Mouse (Mus musculus) left cerebral cortex, postnatal 14 days (tissue): ENCODE results near the gene Rbm17. TPM values are rescaled to one million over a fixed set of nuclear protein-coding genes. Genes with fewer than 3 reads are reported as not detected.
"Not testable (repeated sequence)": the region's sequence is repeated elsewhere in the genome, so short reads cannot be mapped to it uniquely, and the experiment has no call there.

Source experiments
- DNase-seq, 2 experiments: peaks; one replicate each; pipeline ENCODE4 v3.0.0; 2021 to 2022; ENCODE audit warnings: low spot score in 2 of 2, mixed read lengths in 1 of 2
- intact Hi-C: fragments of 180-260 bp; cut with DNase I; formaldehyde crosslinking; loops from one replicate; pipeline ENCODE4 v1.15.1; 2025
- long read RNA-seq, 2 experiments: library from polyadenylated mRNA; stranded (forward); transcript quantifications; one replicate each; pipeline ENCODE4 v2.0.0; 2021
- total RNA-seq, 2 experiments: library from RNA; stranded (reverse); gene quantifications; 2 replicates each; pipeline ENCODE4 v1.2.3; 2021

Rbm17 gene
- total RNA-seq: 10 to 100 TPM; 81.9 to 87.6 TPM
- long read RNA-seq, experiment 1, transcript Rbm17-201 (12 exons, 1,599 nt): major isoform, 63 of 71 reads
- long read RNA-seq, experiment 1, partial matches to known transcripts: 2 of 71 reads
- long read RNA-seq, experiment 1, other reads (novel, unspliced or antisense): 6 of 71 reads
- long read RNA-seq, experiment 2, transcript Rbm17-201 (12 exons, 1,599 nt): major isoform, 48 of 55 reads
- long read RNA-seq, experiment 2, partial matches to known transcripts: 3 of 55 reads
- long read RNA-seq, experiment 2, other reads (novel, unspliced or antisense): 4 of 55 reads

GRCm38 (mm10) chr2:11604053-11604452, at the start of gene Rbm17:
Rbm17 (minus strand) TSS chr2:11604153.
- intact Hi-C loops: loop anchor here (10.0 kb wide), 1 partner anchor 161 kb away; no protein-coding TSS in a partner anchor
- DNase-seq: no peak

DNA sequence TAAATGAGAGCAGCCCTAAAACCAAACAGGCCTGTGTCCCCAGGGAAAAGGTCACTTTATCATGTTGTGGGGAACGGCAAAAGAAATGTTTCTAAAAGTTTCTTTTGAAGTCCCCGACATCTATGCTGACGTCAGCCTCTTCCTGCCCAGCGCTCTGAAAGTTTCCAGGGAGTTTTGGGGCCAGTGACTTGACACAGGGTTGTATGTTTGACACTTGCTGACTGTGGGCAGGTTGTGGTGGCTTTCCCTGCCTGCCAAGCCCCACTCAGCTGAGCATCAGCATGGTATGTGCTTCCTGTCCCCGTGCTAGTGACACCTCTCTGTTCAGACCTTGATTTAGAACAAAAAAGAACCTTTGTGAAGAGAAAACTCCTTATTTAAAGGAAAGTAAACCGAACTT, 49.4 kb upstream of the Rbm17 start:
- DNase-seq: no peak

DNA sequence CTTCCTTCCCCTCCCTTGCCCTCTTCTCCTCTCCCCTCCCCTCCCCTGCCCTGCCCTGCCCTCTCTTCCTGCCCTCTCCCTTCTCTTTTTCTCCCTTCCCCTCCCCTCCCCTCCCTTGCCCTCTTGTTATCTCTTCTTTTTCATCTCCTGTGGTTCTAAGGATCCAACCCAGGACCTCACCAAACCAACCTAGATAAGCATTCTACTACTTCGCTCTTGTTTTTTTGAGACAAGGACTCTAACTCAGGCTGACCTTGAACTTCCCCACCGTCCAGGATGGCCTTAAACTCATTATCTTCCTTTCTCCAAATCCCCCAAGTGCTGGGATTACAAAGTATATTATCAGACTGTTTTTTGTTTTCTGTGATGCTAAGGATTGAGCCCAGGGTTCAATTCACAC, 48.8 kb upstream of the Rbm17 start:
- intact Hi-C loops: no loop called here
- DNase-seq: no peak

More for the DNA sequence above, 49.4 kb upstream of the Rbm17 start:
- intact Hi-C loops: no loop called here

DNA sequence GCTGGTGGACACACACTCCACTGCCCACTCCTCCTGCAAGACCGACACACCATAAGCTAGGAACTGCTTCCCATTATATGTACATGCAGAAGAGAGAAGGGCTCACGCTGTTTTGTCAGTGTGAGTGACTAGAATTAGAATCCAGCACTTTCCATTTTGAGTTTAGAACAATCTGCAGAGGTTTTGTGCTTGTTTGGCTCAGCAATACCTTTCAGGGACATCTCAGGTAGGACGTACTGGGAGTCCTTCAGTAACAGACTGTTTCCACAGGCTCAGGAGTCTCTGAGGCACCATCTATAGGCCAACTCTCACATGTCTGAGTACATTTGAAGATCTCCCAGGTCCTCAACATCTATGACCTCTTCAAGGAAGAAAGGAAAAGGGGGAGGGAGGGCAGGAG, 48.2 kb upstream of the Rbm17 start:
- no peak for DNase-seq
- intact Hi-C loops: no loop called here

GRCm38 (mm10) chr2:11651476-11651875, 47.5 kb upstream of the Rbm17 start:
- no peak for DNase-seq
- intact Hi-C loops: no loop called here

DNA sequence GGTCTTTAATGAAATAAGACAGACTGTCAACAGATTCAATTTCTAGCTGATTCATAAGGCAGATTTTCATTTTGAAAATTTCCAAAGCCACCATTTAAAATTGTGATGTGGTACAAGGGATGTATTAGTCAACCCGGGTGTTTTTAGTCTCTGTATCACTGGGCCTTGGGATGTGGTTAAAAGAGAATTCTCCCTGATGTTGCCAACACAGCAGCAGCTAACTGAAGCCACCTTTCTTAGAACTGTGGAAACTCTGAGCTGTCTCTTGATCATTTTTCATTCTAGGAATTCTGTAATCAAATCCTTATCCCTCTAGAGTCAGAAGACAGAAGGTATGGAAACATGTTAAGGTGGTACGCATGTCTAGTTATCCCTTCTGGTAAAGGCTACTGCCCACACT, 41.3 kb upstream of the Rbm17 start:
- no peak for DNase-seq
- intact Hi-C loops: no loop called here

- intact Hi-C loops: no loop called here
- DNase-seq: no peak
Observed at GRCm38 (mm10) chr2:11644057-11644456, 40.1 kb upstream of the Rbm17 start.

- intact Hi-C loops: no loop called here
- DNase-seq: no peak
Observed at GRCm38 (mm10) chr2:11642451-11642941, 38.5 kb upstream of the Rbm17 start, which contains the start of gene Il2ra. Il2ra (plus strand) TSS chr2:11642807.

GRCm38 (mm10) chr2:11637115-11637514, 33.2 kb upstream of the Rbm17 start:
- intact Hi-C loops: no loop called here
- no peak for DNase-seq

DNA sequence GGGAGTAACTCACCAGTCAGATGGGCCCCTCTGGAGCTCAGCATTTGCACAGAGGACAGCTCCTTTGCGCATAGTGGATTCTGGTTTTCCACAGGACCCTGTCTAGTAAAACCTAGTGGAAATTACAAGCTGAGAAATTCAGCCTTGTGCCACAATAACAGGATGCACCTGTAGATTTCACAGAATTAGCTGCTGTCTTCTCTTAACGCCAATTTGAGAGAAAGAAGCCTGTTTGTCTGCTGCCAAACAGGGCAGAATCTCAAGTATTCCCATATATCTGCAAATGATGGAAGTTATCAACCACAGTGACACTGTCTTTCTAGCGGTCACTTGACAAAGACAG, 32.2 kb upstream of the Rbm17 start:
- intact Hi-C loops: no loop called here
- DNase-seq: no peak

GRCm38 (mm10) chr2:11635471-11636137, 31.7 kb upstream of the Rbm17 start:
- DNase-seq: no peak
- intact Hi-C loops: no loop called here

- DNase-seq: no peak
- intact Hi-C loops: no loop called here
Observed at GRCm38 (mm10) chr2:11635035-11635434, 31.1 kb upstream of the Rbm17 start.

DNA sequence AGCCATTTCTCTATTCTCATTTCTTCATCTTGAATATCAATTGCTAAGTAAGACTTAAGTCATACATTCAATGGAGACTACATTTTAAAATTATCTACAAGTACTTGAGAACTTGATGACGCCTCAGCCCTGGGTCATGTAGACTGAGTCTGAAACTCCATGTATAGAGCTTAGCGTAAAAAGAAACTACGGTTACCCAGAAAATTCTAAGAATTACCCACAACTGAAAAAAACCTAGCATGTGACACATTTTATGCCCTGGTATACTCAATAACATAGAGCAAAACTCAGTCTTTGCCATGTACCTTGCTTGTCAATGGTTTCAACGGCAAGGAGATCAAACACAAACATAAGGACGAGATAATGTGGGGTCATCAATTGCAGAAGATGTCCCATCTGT, 21.9 kb upstream of the Rbm17 start, which contains the start of gene Gm17490:
Gm17490 (minus strand) TSS at position 375 of the 400 bp plus-strand sequence.
- intact Hi-C loops: no loop called here
- DNase-seq: no peak

DNA sequence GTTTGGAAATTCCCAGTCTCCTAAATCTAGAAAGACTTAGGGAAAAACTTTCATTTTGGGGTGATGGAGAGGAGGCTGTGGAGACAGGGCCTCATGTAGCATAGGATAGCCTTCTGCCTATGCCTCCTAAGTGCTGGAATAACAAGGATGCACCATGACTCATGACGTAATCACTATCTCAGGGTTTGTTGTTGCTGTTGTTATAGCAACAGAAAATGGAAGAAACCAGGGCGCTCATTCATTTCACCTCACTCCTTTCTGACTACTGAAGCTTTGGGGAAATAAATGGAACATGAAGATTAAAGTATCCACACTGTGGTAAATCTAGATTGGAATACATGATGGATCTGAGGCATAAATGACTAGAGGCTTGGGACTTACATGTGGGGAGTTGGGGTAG, 19.8 kb upstream of the Rbm17 start:
- no peak for DNase-seq
- intact Hi-C loops: no loop called here

DNA sequence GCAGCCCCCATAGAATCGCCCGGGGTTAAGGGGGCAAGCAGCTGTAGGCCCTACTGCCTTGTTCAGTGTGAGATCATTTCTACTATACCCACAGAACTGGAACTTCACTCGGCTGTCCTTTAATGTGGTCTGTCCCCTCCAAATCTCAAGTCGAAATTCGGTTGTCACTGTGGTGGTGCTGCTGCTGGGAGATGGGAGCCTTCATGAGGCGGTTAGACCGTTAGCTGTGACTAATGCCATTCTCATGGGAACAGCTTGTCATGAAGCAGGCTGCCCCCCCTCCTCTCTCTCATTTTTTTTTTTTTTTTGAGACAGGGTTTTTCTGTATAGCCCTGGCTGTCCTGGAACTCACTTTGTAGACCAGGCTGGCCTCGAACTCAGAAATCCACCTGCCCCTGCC, 19.2 kb upstream of the Rbm17 start:
- no peak for DNase-seq
- intact Hi-C loops: no loop called here

GRCm38 (mm10) chr2:11619598-11619997, 15.6 kb upstream of the Rbm17 start:
- intact Hi-C loops: no loop called here
- no peak for DNase-seq

- intact Hi-C loops: no loop called here
- no peak for DNase-seq
Observed at GRCm38 (mm10) chr2:11616846-11617245, 12.9 kb upstream of the Rbm17 start.

DNA sequence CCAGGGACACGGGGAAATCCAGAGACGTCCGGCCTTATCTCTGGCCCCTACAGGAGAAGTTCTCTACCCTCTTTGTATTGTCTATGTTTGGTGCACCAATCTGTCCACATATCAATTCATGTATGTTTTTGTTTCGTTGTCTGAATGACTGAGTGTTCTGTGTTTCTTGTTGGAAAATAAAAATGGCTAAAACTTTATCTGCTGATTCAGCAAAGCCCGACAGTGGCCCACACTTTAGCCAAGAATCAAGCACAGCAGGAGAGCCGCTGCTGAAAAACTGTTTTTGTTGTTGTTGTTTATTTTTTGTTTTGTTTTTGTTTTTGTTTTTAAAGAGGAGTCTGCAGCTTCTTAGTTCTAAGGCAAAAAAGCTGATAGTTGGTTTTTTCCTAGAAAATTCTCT, 9.0 kb upstream of the Rbm17 start:
- intact Hi-C loops, DNase-seq: not testable (repeated sequence)

GRCm38 (mm10) chr2:11606718-11607117, 2.8 kb upstream of the Rbm17 start:
- intact Hi-C loops: loop anchor here (10.0 kb wide), 1 partner anchor 158 kb away; no protein-coding TSS in a partner anchor
- DNase-seq: not testable (repeated sequence)

GRCm38 (mm10) chr2:11604911-11605310, 958 bp upstream of the Rbm17 start:
- intact Hi-C loops: loop anchor here (10.0 kb wide), 1 partner anchor 160 kb away; no protein-coding TSS in a partner anchor
- no peak for DNase-seq
